Comparison of ENCODE assay signal across 18 mouse cellular contexts in genomic region chr12:102432238-102432637, GRCm38 (mm10). TPM values are rescaled to one million over a fixed set of nuclear protein-coding genes. Genes with fewer than 3 reads are reported as not detected.
DNase-seq lines count a peak whose midpoint lies in the region; ATAC-seq lines count a peak whose summit lies in the region.
"Had no signal": no experiment of that assay in that cellular context is flagged by ENCODE, and none has a peak within 500 bp of the region (broad histone marks: within the 10 kb centered on the region; RNA-seq: fewer than 3 reads in every experiment).

No protein-coding gene starts in this region.

- WGBS in heart, embryonic 13.5 days: 59% methylated on average over 12 of the region's 12 CpGs

- peaks cover 34% of the 10 kb centered on the region for H3K4me1 ChIP-seq in heart, embryonic 13.5 days

- H3K27ac ChIP-seq in heart, embryonic 13.5 days (replicated peaks): peak overlapping the region; percentile 67
- H3K27ac ChIP-seq: embryonic facial prominence, embryonic 13.5 days; hindbrain, embryonic 14.5 days; limb, embryonic 15.5 days had no signal

- peak; percentile 69 to 89 for DNase-seq in adrenal gland, adult (ENCODE audit: inconsistent age in 2 of 2, low spot score in 1 of 2)
- DNase-seq in adrenal gland, adult 18-20 months (ENCODE audit: low spot score in 2 of 2): no peak
- DNase-seq in heart, postnatal 25 days (ENCODE audit: low spot score): no peak
- peak; percentile 60 for DNase-seq in ES-CJ7 (ENCODE audit: low read depth, low spot score)
- peak; percentile 48 for DNase-seq in adrenal gland, postnatal 25 days
- DNase-seq in right cerebral cortex, adult 18-20 months: no peak
- DNase-seq in urinary bladder, adult 18-20 months (ENCODE audit: low spot score in 2 of 2): no peak
- DNase-seq: cerebellum, postnatal 36 days; gastrocnemius, postnatal 25 days; kidney, postnatal 14 days; lung, embryonic 14.5 days; retina, postnatal 1 day; thymus, adult 18-20 months had no signal

- H3K36me3 ChIP-seq in heart, embryonic 13.5 days: no peaks in the 10 kb centered on the region
- H3K36me3 ChIP-seq: embryonic facial prominence, embryonic 13.5 days; limb, embryonic 15.5 days had no signal

- no peaks in the 10 kb centered on the region for H3K27me3 ChIP-seq in heart, embryonic 13.5 days (replicated peaks)
- H3K27me3 ChIP-seq: embryonic facial prominence, embryonic 13.5 days; limb, embryonic 15.5 days had no signal

- no peak for ATAC-seq in heart, embryonic 13.5 days (ENCODE audit: extremely low read depth, insufficient number of reproducible peaks, low FRiP score, low TSS enrichment)
- ATAC-seq: intestine, embryonic 16.5 days had no signal

- H3K9me3 ChIP-seq in heart, embryonic 13.5 days: no peaks in the 10 kb centered on the region
- H3K9me3 ChIP-seq: embryonic facial prominence, embryonic 13.5 days; limb, embryonic 15.5 days had no signal

- H3K4me3 ChIP-seq in heart, embryonic 13.5 days: no peak overlapping the region
- H3K4me3 ChIP-seq: embryonic facial prominence, embryonic 13.5 days; limb, embryonic 15.5 days had no signal

- peak overlapping the region; percentile 21 for H3K4me2 ChIP-seq in heart, embryonic 13.5 days
- H3K4me2 ChIP-seq: embryonic facial prominence, embryonic 13.5 days; hindbrain, embryonic 14.5 days; limb, embryonic 15.5 days; lung, embryonic 14.5 days had no signal

- intact Hi-C loops in heart, postnatal 25 days (cut with DNase I): no loop called here

- H3K9ac ChIP-seq in heart, embryonic 13.5 days: peak overlapping the region; percentile 14; the same call in 1 of the 2 replicates
- H3K9ac ChIP-seq: embryonic facial prominence, embryonic 13.5 days; hindbrain, embryonic 14.5 days; limb, embryonic 15.5 days; lung, embryonic 14.5 days had no signal

RNA-seq across cellular contexts. Expression of gene Lgmn, which starts 7.4 kb away (rescaled TPM):
- 100 to 1,000 TPM in 1 of 2 experiments, 10 to 100 TPM in 1; 99.7 to 114 TPM for total RNA-seq in adrenal gland, adult 18-20 months (2021)
- 119 and 122 TPM in 2 replicates for polyA plus RNA-seq in heart, embryonic 13.5 days (2015; fragmentation: Nextera tagmentation; extraction: Ambion mirVana)
- 10 to 100 TPM; 62.2 to 72.2 TPM for total RNA-seq in heart, postnatal 25 days (2021)
- 110 and 136 TPM in 2 replicates for total RNA-seq in adrenal gland, postnatal 25 days (2021)

RNA-seq across cellular contexts. Expression of gene Golga5, which starts 36.7 kb away (rescaled TPM):
- 10 to 100 TPM; 31.3 to 40.2 TPM for total RNA-seq in adrenal gland, adult 18-20 months (2021)
- polyA plus RNA-seq in heart, embryonic 13.5 days (2015; fragmentation: Nextera tagmentation; extraction: Ambion mirVana): 22.3 and 22.8 TPM in 2 replicates
- total RNA-seq in heart, postnatal 25 days (2021): 10 to 100 TPM; 23.8 to 24.4 TPM
- total RNA-seq in adrenal gland, postnatal 25 days (2021): 44.1 and 51.4 TPM in 2 replicates

Comparison
In these comparisons a context has a peak if more than half of its experiments do, and no peak if none do; other contexts are left out.
1. DNase-seq: peak in adrenal gland, adult (2 of 2), ES-CJ7 (single experiment) and adrenal gland, postnatal 25 days (single experiment); none in adrenal gland, adult 18-20 months (0 of 2), heart, postnatal 25 days (single experiment), right cerebral cortex, adult 18-20 months (single experiment) and urinary bladder, adult 18-20 months (0 of 2).